Mouse (Mus musculus): Measurements from ENCODE around the gene Ucn2.

Gene Ucn2

DNA sequence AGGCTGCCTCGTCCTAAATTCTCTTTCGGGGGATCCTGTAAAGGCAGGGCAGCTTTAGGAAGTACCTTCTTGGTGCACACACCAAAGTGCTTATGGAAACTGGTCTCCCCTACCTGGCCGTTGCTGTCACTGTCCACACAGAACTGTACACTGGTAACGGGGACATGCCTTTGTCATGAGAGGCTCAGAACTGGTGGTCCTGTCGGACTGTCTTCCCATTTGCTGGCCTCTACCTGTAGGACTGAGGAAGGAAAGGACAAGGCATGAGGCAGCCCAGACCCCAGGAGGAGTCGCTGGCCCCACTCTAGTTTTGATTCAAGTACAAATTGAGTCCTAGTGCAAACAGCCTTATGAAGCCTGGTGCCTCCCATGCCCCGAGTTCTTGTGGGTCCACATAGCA, 45.2 kb downstream of the Ucn2 start:
- no peak for DNase-seq (ENCODE audit: low read depth, low spot score)

DNA sequence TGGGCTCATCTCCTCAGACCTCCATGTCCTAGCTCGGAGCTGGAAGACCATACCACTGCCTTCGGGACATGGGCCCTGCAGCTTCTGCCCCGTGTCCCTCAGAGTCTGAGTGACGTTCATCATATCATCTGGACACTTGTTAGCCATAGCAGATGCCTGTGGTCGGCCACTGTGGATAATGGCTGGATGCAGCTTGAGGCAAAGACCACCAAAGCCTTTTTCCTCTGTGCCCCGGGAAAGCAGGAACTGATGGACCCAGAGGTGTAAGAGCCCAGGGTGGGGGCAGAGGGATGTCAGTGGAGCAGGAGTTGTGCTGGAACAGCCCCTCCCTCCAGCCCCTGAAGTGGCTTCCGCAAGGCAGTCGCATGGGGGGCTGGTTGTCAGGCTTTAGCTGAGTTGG, 45.9 kb downstream of the Ucn2 start:
- DNase-seq (ENCODE audit: low read depth, low spot score) = no peak

DNA sequence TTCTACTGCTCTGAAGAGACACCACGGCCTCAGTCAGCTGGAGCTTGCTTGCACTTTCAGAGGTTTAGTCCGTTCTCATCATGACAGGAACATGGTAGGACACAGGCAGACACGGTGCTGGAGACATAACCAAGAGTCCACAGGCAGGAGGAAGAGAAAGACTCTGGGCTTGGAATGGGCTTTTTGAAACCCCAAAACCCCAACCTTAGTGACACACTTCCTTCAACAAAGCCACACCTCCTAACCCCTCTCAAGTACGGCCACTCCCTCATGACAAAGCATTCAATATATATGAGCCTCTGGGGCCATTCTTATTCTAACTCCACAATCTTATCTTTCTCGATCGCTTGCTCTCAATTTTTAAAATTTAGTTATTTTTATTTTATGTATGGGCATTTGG, 46.6 kb downstream of the Ucn2 start:
- DNase-seq (ENCODE audit: low read depth, low spot score) = no peak

All from ES-CJ7 (cell line).